Mouse (Mus musculus) adrenal gland, postnatal 36 days (tissue): ENCODE results near the gene Wdr70. TPM values are rescaled to one million over a fixed set of nuclear protein-coding genes. Genes with fewer than 3 reads are reported as not detected.
"Not testable (repeated sequence)": the region's sequence is repeated elsewhere in the genome, so short reads cannot be mapped to it uniquely, and the experiment has no call there.

Source experiments
- DNase-seq, 2 experiments: peaks; one replicate each; pipeline ENCODE4 v3.0.0; 2021; ENCODE audit warnings: mixed read lengths in 1 of 2
- long read RNA-seq, 2 experiments: library from polyadenylated mRNA; stranded (forward); transcript quantifications; one replicate each; pipeline ENCODE4 v2.0.0; 2021; ENCODE audit warnings: borderline sequencing depth in 2 of 2
- total RNA-seq, 2 experiments: library from RNA; stranded (reverse); gene quantifications; 2 replicates each; pipeline ENCODE4 v1.2.3; 2021

The Wdr70 gene
- total RNA-seq, result 10 to 100 TPM; 28.0 to 34.8 TPM
- long read RNA-seq, experiment 1, transcript Wdr70-203 (4 exons, 1,130 nt), result major isoform, 23 of 45 reads
- long read RNA-seq, experiment 1, partial matches to known transcripts, result 9 of 45 reads
- long read RNA-seq, experiment 1, other reads (novel, unspliced or antisense), result 9 of 45 reads
- long read RNA-seq, experiment 2, transcript Wdr70-203 (4 exons, 1,130 nt), result major isoform, 6 of 11 reads
- long read RNA-seq, experiment 2, partial matches to known transcripts, result 0 of 11 reads
- long read RNA-seq, experiment 2, other reads (novel, unspliced or antisense), result 2 of 11 reads

- DNase-seq, result peak; percentile 98 to 99
These were observed at the start of gene Wdr70 for GRCm38 (mm10) chr15:8098774-8099749. Wdr70 (minus strand) TSS chr15:8099209.

- DNase-seq, result no peak
These were observed 36.6 kb upstream of the Wdr70 start for GRCm38 (mm10) chr15:8135606-8136005.

- DNase-seq, result no peak
These were observed 32.8 kb upstream of the Wdr70 start for GRCm38 (mm10) chr15:8131761-8132160.

GRCm38 (mm10) chr15:8131268-8131667, 32.3 kb upstream of the Wdr70 start:
- no peak for DNase-seq

- no peak for DNase-seq
These were observed 30.3 kb upstream of the Wdr70 start for GRCm38 (mm10) chr15:8129281-8129680.

GRCm38 (mm10) chr15:8109782-8110181, 10.8 kb upstream of the Wdr70 start:
- no peak for DNase-seq

- DNase-seq, result peak; percentile 93 to 94
These were observed 10.1 kb upstream of the Wdr70 start, which contains the start of gene Nup155 for GRCm38 (mm10) chr15:8108966-8109743. Nup155 (plus strand) TSS chr15:8109273.

- DNase-seq, result no peak
These were observed 9.5 kb upstream of the Wdr70 start for GRCm38 (mm10) chr15:8108360-8108965.

DNA sequence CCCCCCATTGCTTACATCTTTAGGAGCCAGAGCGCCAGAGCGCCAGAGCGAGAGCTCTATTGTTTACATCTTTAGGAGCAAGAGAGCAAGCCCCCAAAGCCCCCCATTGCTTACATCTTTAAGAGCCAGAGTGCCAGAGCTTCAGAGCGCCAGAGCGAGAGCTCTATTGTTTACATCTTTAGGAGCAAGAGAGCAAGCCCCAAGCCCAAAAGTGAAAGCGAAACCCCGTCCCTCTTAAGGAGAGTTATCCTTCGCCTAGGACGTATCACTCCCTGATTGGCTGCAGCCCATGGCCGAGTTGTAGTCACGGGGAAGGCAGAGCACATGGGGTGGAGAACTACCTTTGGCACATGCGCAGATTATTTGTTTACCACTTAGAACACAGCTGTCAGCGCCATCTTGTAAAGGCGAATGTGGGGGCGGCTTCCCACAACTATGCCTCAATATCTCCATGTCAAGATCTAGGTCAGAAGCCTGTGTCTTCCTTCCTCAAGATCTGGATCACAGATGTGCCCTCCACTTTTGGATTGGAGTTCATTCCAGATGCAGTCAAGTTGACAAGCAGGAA, 3.0 kb upstream of the Wdr70 start:
- DNase-seq, result not testable (repeated sequence)

DNA sequence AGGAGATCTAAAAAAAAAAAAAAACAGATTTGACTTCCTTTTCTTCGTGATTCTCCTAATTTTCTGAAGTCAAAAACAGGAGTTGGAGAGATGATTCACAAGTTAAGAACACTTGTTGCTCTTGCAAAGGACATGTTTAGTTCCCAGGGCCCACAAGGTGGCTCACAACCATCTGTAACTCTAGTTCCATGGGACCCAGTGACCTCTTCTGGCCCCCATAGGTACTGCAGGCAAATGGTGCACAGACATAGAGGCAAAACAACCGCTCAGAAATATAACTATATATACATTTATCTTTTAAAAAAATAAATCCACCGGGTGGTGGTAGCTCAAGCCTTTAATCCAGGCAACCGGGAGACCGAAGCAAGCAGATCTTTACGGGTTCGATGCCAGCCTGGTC, 1.2 kb downstream of the Wdr70 start:
- peak; percentile 44 to 64 for DNase-seq

- DNase-seq, result not testable (repeated sequence)
These were observed 6.3 kb downstream of the Wdr70 start for GRCm38 (mm10) chr15:8092668-8093067.

- no peak for DNase-seq
These were observed 8.3 kb downstream of the Wdr70 start for GRCm38 (mm10) chr15:8090685-8091084.

- DNase-seq, result peak; percentile 8 to 20
These were observed 10.3 kb downstream of the Wdr70 start for GRCm38 (mm10) chr15:8088715-8089114.

GRCm38 (mm10) chr15:8087293-8087692, 11.7 kb downstream of the Wdr70 start:
- no peak for DNase-seq

DNA sequence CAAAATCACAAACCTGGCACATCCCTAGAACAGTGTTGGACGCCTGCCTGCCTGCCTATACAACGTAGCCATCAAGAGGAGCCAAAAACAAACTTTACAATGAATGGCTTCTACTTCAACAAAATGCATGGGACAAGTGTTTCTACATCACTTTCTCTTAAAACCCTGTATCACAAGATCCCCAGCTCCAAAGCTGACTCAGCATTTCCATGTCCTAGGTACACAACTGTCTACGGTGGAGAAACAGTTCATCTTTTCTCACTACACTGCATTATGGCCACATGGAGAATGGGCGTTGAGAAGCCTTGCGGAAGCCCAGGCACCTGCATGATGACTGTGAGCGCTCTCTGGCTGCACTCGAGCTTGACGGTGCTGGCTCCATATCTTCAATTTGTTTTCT, 16.9 kb downstream of the Wdr70 start:
- no peak for DNase-seq

- DNase-seq, result not testable (repeated sequence)
These were observed 25.9 kb downstream of the Wdr70 start for GRCm38 (mm10) chr15:8073159-8073558.

- DNase-seq, result no peak
These were observed 33.8 kb downstream of the Wdr70 start for GRCm38 (mm10) chr15:8065221-8065620.

DNA sequence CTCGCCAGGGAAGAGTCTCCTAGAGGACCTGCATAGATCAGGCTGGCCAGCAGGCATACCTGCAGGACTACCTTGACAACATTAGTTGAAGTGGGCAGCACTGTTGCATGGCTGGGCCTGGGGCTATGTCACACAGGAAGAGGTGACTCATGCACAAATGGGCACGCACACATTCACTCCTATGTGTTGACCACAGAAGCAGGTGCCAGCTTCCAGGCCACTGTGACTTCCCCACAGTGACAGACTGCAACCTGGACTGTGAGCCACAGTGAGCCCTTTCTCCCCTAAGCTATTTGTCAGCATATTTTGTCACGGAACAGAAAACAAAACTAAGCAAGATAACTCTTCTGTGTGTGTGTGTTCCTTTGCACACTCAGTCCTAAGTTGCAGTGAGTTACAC, 47.8 kb downstream of the Wdr70 start:
- no peak for DNase-seq

GRCm38 (mm10) chr15:8039834-8040233, 59.2 kb downstream of the Wdr70 start:
- DNase-seq, result no peak

DNA sequence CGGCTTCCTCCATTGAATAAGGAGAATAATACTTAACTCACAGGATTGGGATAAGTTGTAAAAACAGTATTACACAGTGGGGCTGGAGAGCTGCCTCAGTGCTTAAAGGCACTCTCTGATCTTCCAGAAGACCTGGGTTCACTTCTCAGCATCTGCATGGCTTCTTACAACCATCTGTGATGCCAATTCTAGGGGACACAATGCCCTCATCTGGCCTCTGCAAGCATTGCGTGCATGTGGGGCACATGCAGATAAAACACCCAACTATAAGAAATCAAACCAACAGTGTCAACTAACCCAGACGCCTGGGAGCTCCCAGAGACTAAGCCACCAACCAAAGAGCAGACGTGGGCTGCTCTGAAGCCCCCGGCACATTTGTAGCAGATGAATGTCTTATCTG, 60.6 kb downstream of the Wdr70 start:
- DNase-seq, result no peak

- no peak for DNase-seq
These were observed 61.2 kb downstream of the Wdr70 start for GRCm38 (mm10) chr15:8037825-8038224.
